Mouse (Mus musculus): ENCODE measurements around the gene Zranb1. TPM values are rescaled to one million over a fixed set of nuclear protein-coding genes. Genes with fewer than 3 reads are reported as not detected.

Zranb1 gene
- total RNA-seq, 2 experiments from 2014 or later: 34.7 to 34.9 TPM

DNA sequence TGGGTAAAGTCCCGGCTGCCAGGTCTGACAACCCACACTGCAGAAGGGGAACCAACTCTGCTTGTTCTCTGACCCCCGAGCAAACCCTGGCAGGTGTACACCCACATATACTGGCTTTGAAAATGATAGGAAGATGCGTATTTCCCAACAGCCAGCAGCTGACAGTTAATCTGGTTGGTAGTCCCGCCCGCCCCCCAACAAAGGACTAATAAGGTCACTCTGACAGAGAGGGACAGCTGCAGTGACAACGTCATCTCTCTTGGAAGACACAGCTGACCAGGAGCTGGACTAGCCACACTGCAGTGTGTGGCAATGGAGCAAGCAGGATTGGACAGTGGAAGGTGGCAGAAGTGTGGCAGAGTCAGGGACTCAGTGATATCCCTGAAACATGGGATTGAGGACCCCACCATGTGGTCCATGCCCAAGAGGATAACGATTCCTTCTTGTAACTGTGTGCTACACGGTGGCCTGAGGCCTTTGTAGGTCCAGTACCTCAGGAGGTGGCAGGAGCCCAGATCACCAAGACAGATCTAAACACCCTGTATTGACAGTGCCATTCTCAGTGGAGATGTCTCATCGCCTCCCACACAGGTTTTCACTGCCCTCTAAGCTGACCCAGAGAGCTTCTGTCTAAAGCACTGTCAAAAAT lies 62.1 kb downstream of the Zranb1 start:
- intact Hi-C loops (cut with DNase I): no loop called here
- peak in 1 of 2 experiments; percentile 1 for DNase-seq (ENCODE audit: low spot score in 2 of 2)

DNA sequence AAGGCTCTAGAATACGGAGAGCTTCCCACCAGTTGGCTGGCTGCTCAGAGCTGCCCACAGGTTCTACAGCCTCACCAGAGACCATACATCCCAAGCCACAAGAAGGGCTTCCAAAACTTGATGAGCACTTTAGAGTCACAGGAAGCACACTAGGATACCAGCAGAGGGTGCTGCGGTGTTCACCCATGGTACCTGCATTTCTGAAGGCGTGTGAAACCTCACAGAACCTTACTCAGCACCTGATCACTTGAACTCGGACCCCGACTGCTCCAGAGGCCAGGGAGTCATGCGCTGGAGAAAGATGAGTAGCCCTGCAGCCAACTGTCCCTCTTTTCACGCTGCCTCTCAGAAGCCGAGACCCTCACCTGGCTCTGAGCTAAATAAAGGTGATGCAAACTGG lies 63.2 kb downstream of the Zranb1 start:
- intact Hi-C loops (cut with DNase I): no loop called here
- peak in 1 of 2 experiments; percentile 4 for DNase-seq (ENCODE audit: low spot score in 2 of 2)

DNA sequence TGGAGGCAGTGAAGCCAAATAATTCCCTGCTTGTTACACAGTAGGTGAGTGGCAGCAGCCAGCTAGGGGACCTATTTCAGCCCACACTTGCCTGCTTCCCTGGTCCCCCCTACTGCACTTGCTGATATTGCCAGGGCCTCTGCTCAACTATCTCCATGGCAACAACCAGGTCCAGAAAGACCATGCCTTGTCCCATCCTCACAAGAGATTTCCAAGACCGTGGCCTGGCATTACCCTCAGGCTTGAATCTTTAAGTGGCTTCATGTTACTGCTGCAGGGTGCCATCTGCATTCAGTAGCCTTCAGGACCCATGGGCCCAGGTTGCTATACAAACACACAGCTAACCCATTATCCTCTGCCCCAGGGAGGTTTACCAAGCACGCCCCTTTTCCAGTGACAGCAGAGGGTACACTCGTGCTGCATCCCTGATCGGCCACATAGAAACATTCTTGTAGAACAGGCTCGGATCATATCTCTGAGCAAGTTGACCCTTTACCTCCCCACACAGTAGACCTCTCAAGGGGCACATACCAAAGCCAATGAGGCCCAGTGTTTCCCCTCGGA lies 63.8 kb downstream of the Zranb1 start:
- peak in 1 of 2 experiments; percentile 2 for DNase-seq (ENCODE audit: low spot score in 2 of 2)
- intact Hi-C loops (cut with DNase I): loop anchor here (5.0 kb wide), 1 partner anchor 337 kb away; no protein-coding TSS in a partner anchor

DNA sequence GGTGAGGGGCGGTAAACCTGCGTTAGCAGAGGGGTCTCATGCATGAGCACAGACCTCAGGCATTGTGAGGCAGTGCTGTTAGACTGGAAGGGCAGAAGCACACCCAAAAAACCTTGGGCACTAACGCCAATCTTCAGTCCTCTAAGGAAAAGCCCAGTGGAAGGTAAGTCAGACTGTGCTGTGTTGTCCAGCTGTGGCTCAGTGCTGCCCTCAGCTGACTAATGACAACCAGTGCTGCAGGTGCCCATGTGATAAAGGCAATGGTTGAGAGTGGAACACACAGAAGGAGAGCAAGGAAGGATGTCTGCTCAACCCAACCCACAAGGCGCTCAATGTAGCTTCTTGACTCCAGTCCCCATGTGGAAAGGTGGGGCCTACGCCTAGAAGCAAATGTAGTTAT lies 65.4 kb downstream of the Zranb1 start:
- peak in 1 of 2 experiments; percentile 33 for DNase-seq (ENCODE audit: low spot score in 2 of 2)
- intact Hi-C loops (cut with DNase I): loop anchor here (5.0 kb wide), 1 partner anchor 339 kb away; no protein-coding TSS in a partner anchor

DNA sequence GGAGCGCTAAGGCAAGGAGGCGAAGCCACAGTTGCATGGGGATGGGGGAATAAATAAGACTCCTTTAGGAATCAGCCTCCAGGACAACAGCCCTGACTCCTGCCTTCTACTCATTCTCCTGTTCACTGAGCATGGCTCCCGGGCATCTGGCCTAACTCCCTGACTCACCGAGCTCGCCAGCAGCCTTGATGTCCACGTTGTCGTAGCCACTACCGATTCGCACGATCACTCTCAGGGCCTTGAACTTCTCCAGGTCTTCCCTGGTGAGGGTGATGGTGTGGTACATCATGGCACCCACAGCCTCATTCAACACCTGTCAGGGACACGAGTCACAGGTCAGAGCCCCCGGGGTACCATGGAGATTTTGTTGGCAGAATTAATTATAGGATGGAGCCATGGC lies 67.7 kb downstream of the Zranb1 start:
- no peak for DNase-seq (ENCODE audit: low spot score in 2 of 2)
- intact Hi-C loops (cut with DNase I): loop anchor here (5.0 kb wide), 1 partner anchor 341 kb away; no protein-coding TSS in a partner anchor

DNA sequence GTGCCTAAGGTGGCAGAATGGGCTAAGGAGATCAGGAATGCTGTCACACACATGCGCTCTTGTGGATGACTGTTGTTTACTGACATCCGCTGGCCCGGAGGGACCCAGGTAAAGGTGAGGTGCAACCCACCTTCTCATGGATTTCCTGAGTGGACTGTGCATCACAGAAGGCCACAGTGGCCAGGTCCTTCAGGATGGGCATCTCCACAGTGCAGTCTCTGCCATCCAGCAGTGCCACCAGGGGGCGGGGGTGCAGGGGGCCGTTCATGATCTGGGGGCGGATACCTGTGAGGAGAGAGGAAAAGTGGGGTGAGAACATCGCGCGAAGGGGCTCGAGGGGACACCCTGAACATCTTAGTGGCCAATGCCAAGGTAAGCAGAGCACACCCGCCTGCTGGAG lies 68.1 kb downstream of the Zranb1 start:
- no peak for DNase-seq (ENCODE audit: low spot score in 2 of 2)
- intact Hi-C loops (cut with DNase I): loop anchor here (5.0 kb wide), 1 partner anchor 342 kb away; no protein-coding TSS in a partner anchor

DNA sequence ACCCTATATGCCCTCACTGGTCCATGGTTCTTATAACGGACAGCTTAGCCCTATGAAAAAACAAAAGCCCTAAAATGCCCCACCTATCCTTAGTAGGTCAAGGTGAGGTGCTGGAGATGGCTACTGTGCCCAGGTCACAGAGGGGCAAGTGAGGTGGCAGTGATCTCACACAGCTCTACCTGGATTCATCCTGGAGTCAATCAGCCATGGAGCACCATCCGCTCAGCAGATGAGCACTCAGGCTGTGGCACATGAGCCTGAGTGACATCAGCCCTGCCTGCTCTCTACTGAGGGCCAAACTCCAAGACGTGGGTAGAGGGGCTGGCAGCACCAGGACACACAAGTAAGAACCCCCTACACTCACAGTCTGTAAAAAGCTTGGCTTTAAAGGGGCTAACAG lies 70.4 kb downstream of the Zranb1 start:
- intact Hi-C loops (cut with DNase I): no loop called here
- no peak for DNase-seq (ENCODE audit: low spot score in 2 of 2)

DNA sequence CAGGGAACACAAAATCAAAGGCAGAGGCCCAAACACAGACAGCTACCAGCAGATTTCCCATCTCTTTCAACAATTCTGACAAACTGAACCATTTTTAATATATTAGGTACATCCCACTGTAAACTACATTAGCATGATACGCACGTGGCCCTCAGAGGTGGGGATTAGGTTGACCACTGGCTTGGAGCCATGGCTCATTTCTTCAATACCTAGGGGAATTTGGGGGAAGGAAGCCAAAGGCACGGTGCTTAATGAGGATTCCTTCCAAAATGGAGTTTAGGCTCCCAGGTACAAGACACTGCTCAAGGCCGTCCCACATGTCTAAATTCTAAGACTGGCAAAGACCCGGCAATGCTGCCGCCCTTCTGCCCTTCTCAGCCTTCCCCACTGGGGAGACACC lies 71.3 kb downstream of the Zranb1 start:
- intact Hi-C loops (cut with DNase I): no loop called here
- DNase-seq (ENCODE audit: low spot score in 2 of 2): no peak

DNA sequence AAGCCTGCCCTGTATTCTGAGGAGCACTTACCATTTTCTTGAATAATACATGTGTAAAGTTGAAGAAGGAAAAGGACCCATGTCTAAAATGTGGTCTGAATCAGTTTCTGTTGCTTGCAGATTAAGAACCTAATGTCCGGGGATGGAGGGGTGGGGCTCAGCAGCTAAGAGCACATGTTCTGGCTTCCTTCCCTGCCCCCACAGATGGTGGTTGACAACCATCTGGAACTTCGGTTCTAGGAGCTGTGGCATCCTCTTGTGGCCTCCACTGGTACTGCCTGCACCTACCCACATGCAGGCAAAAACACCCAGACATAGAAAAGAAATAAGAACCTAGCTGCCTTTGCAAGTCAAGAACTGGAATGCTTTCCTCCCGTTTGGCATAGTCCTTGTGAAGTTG lies 72.5 kb downstream of the Zranb1 start:
- peak; percentile 89 to 95 for DNase-seq (ENCODE audit: low spot score in 2 of 2)
- intact Hi-C loops (cut with DNase I): no loop called here

DNA sequence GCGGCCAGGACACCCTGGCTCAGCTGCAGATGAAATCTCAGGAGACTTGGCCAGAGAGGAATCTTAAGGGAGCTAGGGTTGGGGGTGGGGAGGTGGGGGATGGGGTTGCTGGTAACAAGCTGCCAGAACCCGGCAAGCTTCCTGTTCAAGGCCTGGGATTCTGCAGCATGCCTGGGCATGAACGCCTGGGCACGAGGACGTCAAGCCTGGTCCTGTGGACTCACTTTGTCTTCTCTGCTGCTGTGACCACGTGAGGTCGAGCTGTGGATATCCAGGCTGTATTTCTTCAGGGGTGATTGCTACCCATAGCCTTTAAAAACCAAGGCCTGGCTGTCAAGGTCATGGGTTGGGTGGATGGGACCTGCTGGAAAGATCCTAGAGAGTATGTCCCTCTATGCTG lies 74.8 kb downstream of the Zranb1 start:
- intact Hi-C loops (cut with DNase I): no loop called here
- DNase-seq (ENCODE audit: low spot score in 2 of 2): no peak

DNA sequence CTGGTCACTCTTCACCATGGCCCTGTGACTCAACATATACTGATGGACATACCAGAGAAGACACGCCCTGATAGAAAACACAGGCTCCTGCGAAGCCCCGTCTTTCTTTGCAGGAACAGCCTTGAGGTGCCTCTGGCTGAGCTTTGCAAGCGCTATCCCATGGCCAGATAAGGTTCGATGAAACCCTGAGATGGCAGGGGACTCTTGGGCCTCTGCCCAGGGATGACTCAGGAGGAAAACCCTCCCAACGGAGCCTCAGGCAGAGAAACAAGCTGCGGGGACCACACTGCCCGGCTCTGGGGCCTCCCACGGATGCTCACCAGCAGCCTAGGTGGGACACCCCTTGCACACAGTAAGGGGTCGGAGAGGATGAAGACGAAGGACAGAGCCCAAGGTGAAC lies 76.4 kb downstream of the Zranb1 start:
- DNase-seq (ENCODE audit: low spot score in 2 of 2): no peak
- intact Hi-C loops (cut with DNase I): no loop called here

DNA sequence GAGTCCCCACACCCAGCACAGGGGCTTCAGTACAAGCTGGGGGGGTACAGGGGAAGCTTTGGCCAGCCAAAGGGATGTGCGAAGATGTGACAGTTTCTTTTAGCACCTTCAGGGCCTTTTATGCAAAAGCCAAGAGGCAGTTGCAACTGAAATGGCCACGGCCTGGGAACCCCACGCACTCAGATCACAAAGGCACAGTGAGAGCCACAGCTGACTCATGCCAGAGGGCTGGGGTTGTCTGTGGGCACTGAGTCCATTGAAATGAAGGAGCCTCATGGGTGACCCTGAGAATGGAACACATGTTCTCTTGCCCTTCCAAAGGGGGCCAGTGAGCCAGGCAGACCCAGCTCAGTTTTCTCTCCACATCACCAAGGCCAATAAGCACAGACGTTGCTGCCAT lies 77.7 kb downstream of the Zranb1 start:
- intact Hi-C loops (cut with DNase I): no loop called here
- no peak for DNase-seq (ENCODE audit: low spot score in 2 of 2)

DNA sequence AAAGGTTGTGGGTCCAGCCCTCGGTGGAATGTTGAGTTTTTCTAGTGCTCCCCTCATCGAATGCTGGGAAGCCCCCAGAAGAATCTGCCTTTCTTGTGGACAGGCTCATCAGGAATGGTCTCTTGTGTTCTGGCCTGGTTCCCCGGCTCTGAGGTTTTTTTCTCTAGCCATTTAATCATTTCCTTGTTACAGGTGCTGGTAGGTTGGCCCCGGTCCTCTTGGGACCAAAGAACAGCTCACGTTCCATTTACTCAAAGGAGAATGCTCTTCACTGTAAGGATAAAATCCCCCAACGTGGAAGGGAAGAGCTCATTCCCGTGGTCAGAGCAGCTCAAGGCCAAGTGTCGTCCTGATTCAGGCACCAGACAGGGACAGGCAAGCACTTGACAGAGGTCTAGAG lies 78.7 kb downstream of the Zranb1 start:
- intact Hi-C loops (cut with DNase I): no loop called here
- DNase-seq (ENCODE audit: low spot score in 2 of 2): no peak

DNA sequence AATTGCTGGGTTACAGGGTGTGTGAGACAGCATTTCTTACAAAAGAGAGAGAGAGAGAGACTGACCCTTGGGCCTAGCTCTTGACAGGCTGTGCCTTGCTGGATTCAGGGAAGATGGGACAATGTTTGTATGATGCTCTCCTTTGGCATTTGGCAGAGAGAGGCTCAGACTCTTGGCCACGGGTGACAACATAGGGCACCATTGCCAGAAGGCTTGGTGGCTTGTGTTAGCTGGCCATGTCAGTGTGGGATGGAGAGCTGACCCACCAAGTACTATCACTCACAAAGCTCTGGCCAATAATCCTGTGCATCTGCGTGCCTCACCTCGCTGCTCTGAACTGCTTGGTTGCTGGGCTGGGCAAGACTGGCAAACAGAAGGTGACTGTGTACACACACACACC lies 79.5 kb downstream of the Zranb1 start:
- intact Hi-C loops (cut with DNase I): no loop called here
- no peak for DNase-seq (ENCODE audit: low spot score in 2 of 2)

DNA sequence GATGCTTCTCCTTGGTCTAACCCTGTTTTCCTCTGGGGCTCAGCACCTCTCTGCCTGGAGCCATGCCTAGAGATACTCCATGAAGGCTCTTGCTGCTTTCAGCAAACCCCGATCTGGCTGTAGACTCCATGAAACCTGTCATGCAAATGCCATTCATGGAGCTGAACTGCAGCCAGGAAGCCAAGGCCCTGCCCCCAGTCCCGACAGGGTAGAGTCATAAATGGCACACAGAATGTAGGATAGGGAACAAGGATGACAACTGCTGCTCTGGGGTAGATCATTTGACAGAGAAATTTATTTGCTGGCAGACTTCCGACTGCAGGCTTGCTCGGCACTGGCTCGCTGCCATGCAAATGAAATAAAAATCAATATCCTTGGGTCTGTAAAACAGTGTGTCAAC lies 80.2 kb downstream of the Zranb1 start:
- DNase-seq (ENCODE audit: low spot score in 2 of 2): peak in 1 of 2 experiments; percentile 51
- intact Hi-C loops (cut with DNase I): no loop called here

DNA sequence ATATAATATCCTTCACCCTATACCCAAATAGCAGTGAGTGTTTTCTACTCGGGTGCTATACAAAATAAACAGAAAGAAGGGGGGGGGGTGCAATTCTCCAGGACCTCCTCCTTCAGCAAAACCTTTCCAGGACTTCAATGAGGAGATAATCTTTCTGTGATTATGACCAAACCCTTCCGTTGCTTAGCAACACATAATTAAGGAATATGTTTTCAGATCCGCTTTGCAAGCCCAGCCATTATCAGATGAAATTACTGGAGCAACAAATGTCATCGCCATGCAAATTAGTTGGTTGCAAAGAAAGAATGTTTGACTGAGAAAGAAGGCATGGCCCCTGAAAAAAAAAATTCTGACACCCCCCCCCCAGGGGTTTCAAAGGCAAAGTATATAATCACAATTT lies 80.7 kb downstream of the Zranb1 start:
- intact Hi-C loops (cut with DNase I): no loop called here
- DNase-seq (ENCODE audit: low spot score in 2 of 2): no peak

DNA sequence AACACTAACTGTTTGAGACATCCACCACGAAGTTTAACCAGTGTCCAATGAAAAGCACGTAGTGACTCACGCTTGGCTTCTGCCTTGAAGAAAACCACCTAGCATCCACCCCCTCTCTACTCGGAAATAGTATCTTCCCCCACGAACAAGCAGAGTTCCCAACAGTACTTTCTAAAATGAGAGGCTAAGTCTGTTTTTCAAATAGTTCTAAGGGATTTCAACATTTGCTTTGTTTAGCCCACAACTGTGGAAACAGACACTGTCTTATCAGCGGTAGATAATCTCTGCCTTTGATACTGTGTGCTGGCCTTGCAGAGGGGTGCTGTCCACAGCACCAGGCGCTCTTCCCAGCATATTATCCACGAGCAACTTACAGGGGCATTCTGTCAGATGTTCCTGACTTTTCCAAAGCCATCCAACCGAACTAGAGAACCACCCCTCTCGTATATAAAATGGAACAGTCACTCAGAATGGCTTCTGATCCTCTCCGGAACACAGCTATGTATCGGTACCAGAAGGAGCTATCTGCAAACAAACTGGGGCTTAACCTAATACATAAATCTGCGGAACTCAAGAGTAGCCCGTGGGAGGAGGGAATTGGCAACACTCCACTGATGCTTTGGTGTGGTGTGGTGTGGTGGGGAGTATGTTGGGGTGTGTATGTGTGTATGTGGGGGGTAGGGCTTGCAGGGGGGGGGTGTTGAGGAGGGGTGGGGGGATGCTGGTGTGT lies 81.9 kb downstream of the Zranb1 start:
- DNase-seq (ENCODE audit: low spot score in 2 of 2): peak; percentile 47 to 78
- intact Hi-C loops (cut with DNase I): no loop called here

DNA sequence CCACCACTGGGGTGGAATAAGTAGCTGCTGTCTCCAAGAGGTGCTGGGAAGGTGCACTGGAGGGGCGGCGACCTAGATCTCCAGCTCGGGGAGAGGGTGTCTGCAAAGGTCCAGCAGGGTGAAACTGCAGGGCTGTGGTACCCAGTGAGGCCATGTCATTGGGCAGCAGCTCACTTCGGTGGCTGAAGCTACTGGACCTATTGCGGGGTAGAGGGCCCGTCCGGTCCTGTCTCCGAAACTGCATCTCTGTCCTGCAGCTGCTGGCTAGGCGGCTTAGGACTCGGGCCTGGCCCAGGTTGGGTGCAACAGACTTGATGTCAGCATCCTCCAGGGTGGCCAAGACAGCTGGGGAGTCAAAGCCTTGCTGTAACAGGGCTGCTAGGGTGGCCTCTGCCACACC lies 83.0 kb downstream of the Zranb1 start:
- intact Hi-C loops (cut with DNase I): no loop called here
- DNase-seq (ENCODE audit: low spot score in 2 of 2): no peak

DNA sequence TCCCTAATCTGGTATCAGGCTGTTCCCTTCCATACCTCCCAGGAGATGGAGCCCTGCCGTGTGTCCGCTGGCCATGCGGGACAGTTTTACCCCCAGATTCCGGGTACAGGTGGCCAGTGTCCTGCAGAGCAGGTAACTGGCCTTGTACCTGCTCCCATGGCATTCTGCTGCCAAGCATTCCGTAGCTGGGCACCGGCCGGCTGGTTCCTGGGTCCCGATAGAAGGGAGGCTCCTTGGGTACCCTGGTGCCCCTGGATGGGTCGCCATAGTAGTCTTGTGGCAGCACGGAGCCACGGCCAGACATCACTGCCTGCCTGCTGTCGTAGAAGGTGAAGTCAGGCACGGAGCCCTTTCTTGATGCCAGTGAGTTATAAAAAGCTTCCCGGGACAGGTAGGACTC lies 83.7 kb downstream of the Zranb1 start:
- intact Hi-C loops (cut with DNase I): no loop called here
- no peak for DNase-seq (ENCODE audit: low spot score in 2 of 2)

DNA sequence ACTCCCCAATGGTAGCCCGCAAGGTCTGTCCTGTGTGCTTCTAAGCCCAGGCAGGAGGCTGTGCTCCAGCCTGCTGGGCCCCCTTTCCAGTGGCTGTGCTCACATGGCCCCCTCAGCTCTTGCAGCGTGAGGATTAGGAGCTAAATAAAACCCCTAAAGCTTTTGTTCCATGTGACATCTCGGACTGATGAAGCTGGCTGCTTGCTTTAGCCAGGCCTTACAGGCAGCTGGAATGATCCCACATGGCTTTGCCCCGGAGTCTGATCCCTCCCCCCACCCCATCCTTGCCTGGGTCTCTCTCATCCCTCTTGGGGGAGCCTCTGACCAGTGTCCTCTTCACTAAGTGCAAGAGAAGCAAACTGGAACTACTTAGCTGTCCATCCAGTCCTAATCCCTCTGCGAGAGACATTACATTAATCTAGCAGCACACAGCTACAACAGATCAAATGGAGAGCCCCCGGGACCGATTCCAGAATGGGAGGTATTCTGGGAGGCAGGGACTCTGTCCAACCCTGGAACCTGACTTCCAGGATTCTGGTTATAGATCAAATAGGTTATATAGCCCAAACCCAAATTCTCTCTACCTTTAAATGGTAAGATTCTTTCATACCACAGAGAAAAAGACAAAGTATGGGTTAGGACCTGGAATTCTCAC lies 84.6 kb downstream of the Zranb1 start:
- intact Hi-C loops (cut with DNase I): no loop called here
- DNase-seq (ENCODE audit: low spot score in 2 of 2): no peak
